Mouse (Mus musculus): ENCODE data around the gene Golga5. TPM values are rescaled to one million over a fixed set of nuclear protein-coding genes. Genes with fewer than 3 reads are reported as not detected.

Golga5 gene
- polyA plus RNA-seq, 1 experiment from 2014 or later: 31.5 TPM

- DNase-seq (ENCODE audit: low spot score): no peak
These were observed 12.3 kb upstream of the Golga5 start for GRCm38 (mm10) chr12:102456467-102457193.

GRCm38 (mm10) chr12:102460014-102460413 is 8.9 kb upstream of the Golga5 start:
- H3K4me3 ChIP-seq (ENCODE audit: low read depth, low read length): no peak overlapping the region
- H3K9me3 ChIP-seq (ENCODE audit: control insufficient read depth, low read length): no peaks in the 10 kb centered on the region
- no peak overlapping the region for H3K4me2 ChIP-seq (ENCODE audit: low read length)
- H3K4me1 ChIP-seq (replicated peaks; ENCODE audit: control insufficient read depth, insufficient read depth, low read length): no peaks in the 10 kb centered on the region
- no peak overlapping the region for H3K27ac ChIP-seq (ENCODE audit: low read depth)
- H3K27me3 ChIP-seq (replicated peaks; ENCODE audit: control insufficient read depth, insufficient read depth, low read length): no peaks in the 10 kb centered on the region
- whole genome bisulfite sequencing: 72% methylated on average over 5 of the region's 5 CpGs
- ATAC-seq (replicated peaks; ENCODE audit: low FRiP score, low TSS enrichment, low read depth) (no peak), DNase-seq (ENCODE audit: low spot score) (peak; percentile 42)
- no peaks in the 10 kb centered on the region for H3K36me3 ChIP-seq (ENCODE audit: control insufficient read depth, insufficient read depth, low read length)
- no peak overlapping the region for H3K9ac ChIP-seq (ENCODE audit: low read length)

More at GRCm38 (mm10) chr12:102456467-102457193, 12.3 kb upstream of the Golga5 start:
- Histone ChIP-seq H3K36me3 (ENCODE audit: control insufficient read depth, insufficient read depth, low read length) (no peaks in the 10 kb centered on the region), H3K27ac (ENCODE audit: low read depth) (peak overlapping the region; percentile 4; the same call in 1 of the 2 replicates), H3K4me3 (ENCODE audit: low read depth, low read length) (no peak overlapping the region), H3K4me1 (replicated peaks; ENCODE audit: control insufficient read depth, insufficient read depth, low read length) (no peaks in the 10 kb centered on the region), H3K27me3 (replicated peaks; ENCODE audit: control insufficient read depth, insufficient read depth, low read length) (no peaks in the 10 kb centered on the region), H3K9me3 (ENCODE audit: control insufficient read depth, low read length) (no peaks in the 10 kb centered on the region), H3K4me2 (ENCODE audit: low read length) (no peak overlapping the region), H3K9ac (ENCODE audit: low read length) (no peak overlapping the region)
- WGBS: 51% methylated on average over 7 of the region's 7 CpGs
- no peak for ATAC-seq (replicated peaks; ENCODE audit: low FRiP score, low TSS enrichment, low read depth)

- ATAC-seq (replicated peaks; ENCODE audit: low FRiP score, low TSS enrichment, low read depth) (no peak), DNase-seq (ENCODE audit: low spot score) (no peak)
- Histone ChIP-seq H3K36me3 (ENCODE audit: control insufficient read depth, insufficient read depth, low read length) (no peaks in the 10 kb centered on the region), H3K27me3 (replicated peaks; ENCODE audit: control insufficient read depth, insufficient read depth, low read length) (no peaks in the 10 kb centered on the region), H3K4me3 (ENCODE audit: low read depth, low read length) (no peak overlapping the region), H3K27ac (ENCODE audit: low read depth) (no peak overlapping the region), H3K9me3 (ENCODE audit: control insufficient read depth, low read length) (no peaks in the 10 kb centered on the region), H3K4me1 (replicated peaks; ENCODE audit: control insufficient read depth, insufficient read depth, low read length) (no peaks in the 10 kb centered on the region), H3K9ac (ENCODE audit: low read length) (no peak overlapping the region), H3K4me2 (ENCODE audit: low read length) (no peak overlapping the region)
- 73% methylated on average over 5 of the region's 5 CpGs for whole genome bisulfite sequencing
These were observed 7.8 kb upstream of the Golga5 start for GRCm38 (mm10) chr12:102461177-102461576.

DNA sequence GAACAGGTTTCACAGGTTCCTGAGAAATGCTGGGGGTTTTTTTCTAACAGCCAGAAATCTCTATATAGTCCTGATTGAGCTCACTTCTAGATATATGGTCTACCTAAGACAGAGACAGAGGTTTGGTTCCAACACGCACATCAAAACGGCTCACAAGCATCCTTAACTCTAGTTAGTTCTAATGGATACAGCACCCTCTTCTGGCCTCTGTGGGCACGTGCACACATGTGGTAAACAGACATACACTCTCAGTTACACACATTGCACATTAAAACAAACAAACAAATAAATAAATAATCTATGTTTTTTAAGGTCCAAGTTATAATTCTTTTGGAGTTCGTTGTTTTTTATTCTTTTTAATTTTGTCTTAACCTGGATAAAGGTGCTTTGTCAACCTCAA is 4.3 kb upstream of the Golga5 start:
- Histone ChIP-seq H3K4me3 (ENCODE audit: low read depth, low read length) (no peak overlapping the region), H3K4me1 (replicated peaks; ENCODE audit: control insufficient read depth, insufficient read depth, low read length) (no peaks in the 10 kb centered on the region), H3K9ac (ENCODE audit: low read length) (no peak overlapping the region), H3K36me3 (ENCODE audit: control insufficient read depth, insufficient read depth, low read length) (no peaks in the 10 kb centered on the region), H3K4me2 (ENCODE audit: low read length) (no peak overlapping the region), H3K27me3 (replicated peaks; ENCODE audit: control insufficient read depth, insufficient read depth, low read length) (no peaks in the 10 kb centered on the region), H3K9me3 (ENCODE audit: control insufficient read depth, low read length) (no peaks in the 10 kb centered on the region), H3K27ac (ENCODE audit: low read depth) (no peak overlapping the region)
- 62% methylated on average over 4 of the region's 4 CpGs for WGBS
- DNase-seq (ENCODE audit: low spot score) (no peak), ATAC-seq (replicated peaks; ENCODE audit: low FRiP score, low TSS enrichment, low read depth) (no peak)

GRCm38 (mm10) chr12:102468136-102468535 is 799 bp upstream of the Golga5 start:
- H3K9me3 ChIP-seq (ENCODE audit: control insufficient read depth, low read length): no peaks in the 10 kb centered on the region
- no peaks in the 10 kb centered on the region for H3K27me3 ChIP-seq (replicated peaks; ENCODE audit: control insufficient read depth, insufficient read depth, low read length)
- DNase-seq (ENCODE audit: low spot score) (no peak), ATAC-seq (replicated peaks; ENCODE audit: low FRiP score, low TSS enrichment, low read depth) (no peak)
- 64% methylated on average over 1 of the region's 1 CpGs for WGBS
- no peak overlapping the region for H3K4me2 ChIP-seq (ENCODE audit: low read length)
- H3K9ac ChIP-seq (ENCODE audit: low read length): no peak overlapping the region
- H3K4me1 ChIP-seq (replicated peaks; ENCODE audit: control insufficient read depth, insufficient read depth, low read length): peaks cover 6% of the 10 kb centered on the region; the same call in 1 of the 2 replicates
- H3K36me3 ChIP-seq (ENCODE audit: control insufficient read depth, insufficient read depth, low read length): peaks cover 11% of the 10 kb centered on the region
- H3K27ac ChIP-seq (ENCODE audit: low read depth): no peak overlapping the region
- no peak overlapping the region for H3K4me3 ChIP-seq (ENCODE audit: low read depth, low read length)

DNA sequence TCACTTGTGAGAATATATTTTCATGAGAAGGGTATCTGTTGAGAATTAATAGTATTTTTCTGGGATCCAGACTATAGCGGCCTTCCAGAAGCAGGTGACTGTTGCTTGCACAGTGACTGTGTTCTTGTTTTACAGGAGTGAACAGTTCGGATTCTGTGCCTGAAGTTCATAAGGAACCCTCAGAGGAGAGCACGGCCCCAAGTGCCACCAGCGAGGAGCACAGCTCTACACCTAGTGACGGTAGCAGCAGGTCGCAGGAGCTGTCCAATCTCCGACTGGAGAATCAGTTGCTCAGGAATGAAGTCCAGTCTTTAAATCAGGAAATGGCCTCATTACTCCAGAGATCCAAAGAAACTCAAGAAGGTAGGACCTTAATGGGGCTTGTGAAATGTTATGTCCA is 5.5 kb downstream of the Golga5 start:
- no peak for DNase-seq (ENCODE audit: low spot score)
- WGBS: 92% methylated on average over 7 of the region's 7 CpGs
- Histone ChIP-seq H3K4me2 (ENCODE audit: low read length) (no peak overlapping the region), H3K4me1 (replicated peaks; ENCODE audit: control insufficient read depth, insufficient read depth, low read length) (peaks cover 6% of the 10 kb centered on the region; the same call in 1 of the 2 replicates), H3K9me3 (ENCODE audit: control insufficient read depth, low read length) (no peaks in the 10 kb centered on the region), H3K27me3 (replicated peaks; ENCODE audit: control insufficient read depth, insufficient read depth, low read length) (no peaks in the 10 kb centered on the region), H3K4me3 (ENCODE audit: low read depth, low read length) (no peak overlapping the region), H3K27ac (ENCODE audit: low read depth) (no peak overlapping the region), H3K9ac (ENCODE audit: low read length) (no peak overlapping the region), H3K36me3 (ENCODE audit: control insufficient read depth, insufficient read depth, low read length) (peaks cover 51% of the 10 kb centered on the region)
- no peak for ATAC-seq (replicated peaks; ENCODE audit: low FRiP score, low TSS enrichment, low read depth)

DNA sequence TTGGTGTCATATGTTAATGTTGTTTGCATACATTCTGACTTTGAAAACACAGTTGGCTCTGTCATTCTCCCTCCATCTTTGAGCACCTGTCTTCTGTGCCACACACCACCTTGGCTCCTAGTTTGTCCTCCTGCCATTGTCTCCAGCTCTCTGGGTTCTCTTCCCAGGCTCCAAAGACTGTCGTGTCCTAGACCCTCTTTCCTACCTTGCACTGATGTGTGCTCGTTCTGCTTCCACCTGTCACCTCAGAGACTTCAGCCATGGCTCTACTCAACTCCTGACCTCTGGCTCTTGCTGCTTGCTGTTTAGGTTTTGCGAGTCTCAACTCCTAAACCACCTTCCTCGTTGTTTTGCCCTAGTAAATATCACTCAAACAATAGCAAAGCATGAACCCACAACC is 11.5 kb downstream of the Golga5 start:
- H3K9me3 ChIP-seq (ENCODE audit: control insufficient read depth, low read length): no peaks in the 10 kb centered on the region
- no peak overlapping the region for H3K4me3 ChIP-seq (ENCODE audit: low read depth, low read length)
- no peak overlapping the region for H3K4me2 ChIP-seq (ENCODE audit: low read length)
- H3K9ac ChIP-seq (ENCODE audit: low read length): no peak overlapping the region
- no peaks in the 10 kb centered on the region for H3K4me1 ChIP-seq (replicated peaks; ENCODE audit: control insufficient read depth, insufficient read depth, low read length)
- H3K36me3 ChIP-seq (ENCODE audit: control insufficient read depth, insufficient read depth, low read length): peaks cover 77% of the 10 kb centered on the region
- no peak for ATAC-seq (replicated peaks; ENCODE audit: low FRiP score, low TSS enrichment, low read depth)
- no peaks in the 10 kb centered on the region for H3K27me3 ChIP-seq (replicated peaks; ENCODE audit: control insufficient read depth, insufficient read depth, low read length)
- WGBS: 84% methylated on average over 4 of the region's 4 CpGs
- no peak overlapping the region for H3K27ac ChIP-seq (ENCODE audit: low read depth)
- DNase-seq (ENCODE audit: low spot score): no peak

- Histone ChIP-seq H3K4me3 (ENCODE audit: low read depth, low read length) (no peak overlapping the region), H3K4me1 (replicated peaks; ENCODE audit: control insufficient read depth, insufficient read depth, low read length) (no peaks in the 10 kb centered on the region), H3K9ac (ENCODE audit: low read length) (no peak overlapping the region), H3K36me3 (ENCODE audit: control insufficient read depth, insufficient read depth, low read length) (peaks cover 89% of the 10 kb centered on the region), H3K9me3 (ENCODE audit: control insufficient read depth, low read length) (no peaks in the 10 kb centered on the region), H3K27me3 (replicated peaks; ENCODE audit: control insufficient read depth, insufficient read depth, low read length) (no peaks in the 10 kb centered on the region), H3K4me2 (ENCODE audit: low read length) (no peak overlapping the region), H3K27ac (ENCODE audit: low read depth) (no peak overlapping the region)
- no peak for ATAC-seq (replicated peaks; ENCODE audit: low FRiP score, low TSS enrichment, low read depth)
- 63% methylated on average over 3 of the region's 3 CpGs for WGBS
- no peak for DNase-seq (ENCODE audit: low spot score)
These were observed 16.0 kb downstream of the Golga5 start for GRCm38 (mm10) chr12:102484946-102485345.

- no peak for DNase-seq (ENCODE audit: low spot score)
- peaks cover 86% of the 10 kb centered on the region for H3K36me3 ChIP-seq (ENCODE audit: control insufficient read depth, insufficient read depth, low read length)
- no peaks in the 10 kb centered on the region for H3K4me1 ChIP-seq (replicated peaks; ENCODE audit: control insufficient read depth, insufficient read depth, low read length)
- H3K4me3 ChIP-seq (ENCODE audit: low read depth, low read length): no peak overlapping the region
- no peaks in the 10 kb centered on the region for H3K9me3 ChIP-seq (ENCODE audit: control insufficient read depth, low read length)
- 87% methylated on average over 5 of the region's 5 CpGs for whole genome bisulfite sequencing
- H3K27me3 ChIP-seq (replicated peaks; ENCODE audit: control insufficient read depth, insufficient read depth, low read length): no peaks in the 10 kb centered on the region
- no peak overlapping the region for H3K27ac ChIP-seq (ENCODE audit: low read depth)
- ATAC-seq (replicated peaks; ENCODE audit: low FRiP score, low TSS enrichment, low read depth): no peak
- H3K4me2 ChIP-seq (ENCODE audit: low read length): no peak overlapping the region
- H3K9ac ChIP-seq (ENCODE audit: low read length): no peak overlapping the region
These were observed 23.0 kb downstream of the Golga5 start for GRCm38 (mm10) chr12:102491911-102492310.
